Mouse (Mus musculus) liver, postnatal 0 days (tissue): Measurements from ENCODE around the gene Hsd3b7. TPM values are rescaled to one million over a fixed set of nuclear protein-coding genes. Genes with fewer than 3 reads are reported as not detected.

Experiments used
- ATAC-seq: fragments of 200-750 bp; cut with Nextera tagmentation; 2 replicates; pipeline ENCODE4 v1.8.0; 2017; ENCODE audit warnings: mild to moderate bottlenecking, moderate library complexity
- DNase-seq: peaks from one replicate; pipeline ENCODE4 v3.0.0-alpha.2; 2016
- H3K27ac ChIP-seq: fragments of 300-500 bp; sonication (generic); 2 replicates; pipeline ENCODE4 v1.5.1; 2014; ENCODE audit warnings: antibody characterized with exemption, moderate library complexity, mild to moderate bottlenecking, low read depth
- H3K27me3 ChIP-seq: fragments of 300-500 bp; sonication (generic); 2 replicates; pipeline ENCODE4 v1.6.1; 2014; ENCODE audit warnings: low read length, control low read depth, mixed read lengths; ENCODE audit not compliant: insufficient read depth
- H3K36me3 ChIP-seq: fragments of 300-500 bp; sonication (generic); replicated peaks from 2 replicates; pipeline ENCODE4 v1.6.1; 2014; ENCODE audit warnings: mild to moderate bottlenecking, control low read depth, low read length, moderate library complexity, mixed read lengths; ENCODE audit not compliant: insufficient read depth
- H3K4me1 ChIP-seq: fragments of 300-500 bp; sonication (generic); 2 replicates; pipeline ENCODE4 v1.6.1; 2014; ENCODE audit warnings: antibody characterized with exemption, mild to moderate bottlenecking, control low read depth; ENCODE audit not compliant: insufficient read depth
- H3K4me2 ChIP-seq: fragments of 300-500 bp; sonication (generic); 2 replicates; pipeline ENCODE4 v1.6.1; 2014; ENCODE audit warnings: low read depth, mild to moderate bottlenecking, low read length, moderate library complexity, mixed read lengths
- H3K4me3 ChIP-seq: fragments of 300-500 bp; sonication (generic); 2 replicates; pipeline ENCODE4 v1.5.1; 2014; ENCODE audit warnings: low read depth, low read length
- H3K9ac ChIP-seq: fragments of 300-500 bp; sonication (generic); replicated peaks from 2 replicates; pipeline ENCODE4 v1.6.1; 2014; ENCODE audit warnings: mild to moderate bottlenecking, moderate library complexity
- H3K9me3 ChIP-seq: fragments of 300-500 bp; sonication (generic); 2 replicates; pipeline ENCODE4 v1.6.1; 2016; ENCODE audit warnings: mild to moderate bottlenecking, control low read depth, low read length, mixed read lengths
- CTCF ChIP-seq: sonication (generic); IDR thresholded peaks from 2 replicates; pipeline ENCODE4 v1.5.1; 2016; ENCODE audit warnings: antibody characterized with exemption, low read depth
- EP300 ChIP-seq: IDR thresholded peaks from 2 replicates; pipeline ENCODE4 v1.6.1; 2016; ENCODE audit warnings: antibody characterized with exemption, low read depth, mild to moderate bottlenecking
- WGBS: fragments of 180-500 bp; shearing (Covaris S2); extraction: QIAGEN DNeasy Blood & Tissue Kit; methylation state at CpG from one replicate; pipeline ENCODE4 v1.1.7; 2014; ENCODE audit not compliant: insufficient replicate concordance; 5-methylcytosine and 5-hydroxymethylcytosine counted together
- polyA plus RNA-seq: library from polyadenylated mRNA; unstranded; fragments of >200 nt; fragmentation: Nextera tagmentation; extraction: Ambion mirVana; gene quantifications from 2 replicates; pipeline ENCODE4 v1.2.1, GENCODE M21; 2015

Gene Hsd3b7
- polyA plus RNA-seq, 1 experiment from 2014 or later: 224 TPM

DNA sequence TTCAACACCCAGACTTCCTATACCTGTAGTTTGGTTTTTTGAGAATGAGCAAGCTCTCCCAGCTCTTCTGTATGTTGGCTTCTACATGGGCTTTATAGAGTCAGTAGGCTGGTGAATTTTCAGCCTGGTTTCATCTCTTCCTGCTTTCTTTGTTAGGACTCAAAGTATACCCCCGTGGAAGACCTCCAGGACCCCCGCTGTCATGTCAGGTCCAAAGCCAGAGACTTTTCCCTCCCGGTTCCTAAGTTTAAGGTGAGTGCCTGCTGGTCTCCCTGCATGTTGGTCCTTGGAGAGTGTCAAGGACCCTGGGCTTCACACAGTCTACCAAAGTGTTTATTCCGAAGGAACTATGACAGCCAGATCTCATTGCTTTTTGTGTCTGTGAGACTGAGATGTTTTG is 22.1 kb upstream of the Hsd3b7 start:
- TF ChIP-seq CTCF (no peak), EP300 (no peak)
- no peak overlapping the region for H3K27ac ChIP-seq
- peak overlapping the region; percentile 96 for H3K4me3 ChIP-seq
- H3K9me3 ChIP-seq: no peaks in the 10 kb centered on the region
- H3K27me3 ChIP-seq: no peaks in the 10 kb centered on the region
- H3K4me1 ChIP-seq: peaks cover 5% of the 10 kb centered on the region
- peak overlapping the region; percentile 93 for H3K9ac ChIP-seq
- peak overlapping the region; percentile 95 for H3K4me2 ChIP-seq
- DNase-seq (no peak), ATAC-seq (no peak)
- WGBS: 72% methylated on average over 4 of the region's 4 CpGs
- H3K36me3 ChIP-seq: peaks cover 41% of the 10 kb centered on the region

DNA sequence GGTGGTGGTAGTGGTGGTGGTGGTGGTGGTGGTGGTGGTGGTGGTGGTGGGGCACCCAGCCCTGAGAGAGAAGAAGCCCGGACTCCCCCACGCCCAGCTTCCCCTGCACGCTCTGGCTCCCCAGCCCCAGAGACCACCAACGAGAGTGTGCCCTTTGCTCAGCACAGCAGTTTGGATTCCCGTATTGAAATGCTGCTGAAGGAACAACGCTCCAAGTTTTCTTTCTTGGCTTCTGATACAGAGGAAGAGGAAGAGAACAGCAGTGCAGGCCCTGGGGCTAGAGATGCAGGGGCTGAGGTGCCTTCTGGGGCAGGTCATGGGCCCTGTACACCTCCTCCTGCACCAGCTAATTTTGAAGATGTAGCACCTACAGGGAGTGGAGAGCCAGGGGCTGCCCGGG is 15.1 kb upstream of the Hsd3b7 start, which contains the start of gene Gm49388:
TSS of gene Gm49388 (plus strand) at position 301 of the 400 bp plus-strand sequence.
- Histone ChIP-seq H3K27me3 (no peaks in the 10 kb centered on the region), H3K9me3 (no peaks in the 10 kb centered on the region), H3K27ac (no peak within 1 kb of the TSS), H3K4me2 (no peak within 1 kb of the TSS), H3K9ac (no peak within 1 kb of the TSS), H3K4me3 (no peak within 1 kb of the TSS), H3K36me3 (peaks cover 95% of the 10 kb centered on the region), H3K4me1 (no peaks in the 10 kb centered on the region; the same call in 1 of the 2 replicates)
- ATAC-seq: no peak
- TF ChIP-seq EP300: no peak
- no peak for TF ChIP-seq CTCF
- 89% methylated on average over 7 of the region's 7 CpGs for WGBS
- no peak for DNase-seq

DNA sequence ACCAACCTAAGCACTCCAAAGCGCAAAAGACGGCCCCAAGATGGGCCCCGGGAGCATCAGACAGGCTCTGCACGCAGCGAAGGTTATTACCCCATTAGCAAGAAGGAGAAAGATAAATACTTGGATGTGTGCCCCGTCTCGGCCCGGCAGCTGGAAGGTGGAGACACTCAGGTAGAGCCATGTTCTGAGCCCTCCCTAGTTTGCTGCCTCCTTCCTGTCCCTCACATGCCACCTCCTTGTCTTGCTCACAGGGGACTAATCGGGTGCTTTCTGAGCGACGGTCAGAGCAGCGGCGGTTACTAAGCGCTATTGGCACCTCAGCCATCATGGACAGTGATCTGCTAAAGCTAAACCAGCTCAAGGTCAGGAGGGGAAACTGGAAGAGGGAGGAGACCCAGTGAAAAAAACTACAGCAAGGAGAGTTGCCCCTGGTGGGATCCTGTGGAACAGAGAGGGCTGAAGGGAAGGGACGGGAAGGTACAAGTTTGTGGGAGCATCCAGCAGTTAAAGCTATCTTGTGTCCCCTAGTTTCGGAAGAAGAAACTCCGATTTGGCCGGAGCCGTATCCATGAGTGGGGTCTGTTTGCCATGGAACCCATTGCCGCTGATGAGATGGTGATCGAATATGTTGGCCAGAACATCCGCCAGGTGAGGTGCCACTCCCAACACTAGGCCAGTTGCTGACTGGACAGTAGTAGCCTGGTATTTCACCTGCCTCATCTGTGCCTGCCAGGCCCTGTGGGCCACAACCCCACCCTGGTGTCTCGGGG is 3.1 kb upstream of the Hsd3b7 start:
- no peak overlapping the region for H3K27ac ChIP-seq
- DNase-seq (no peak), ATAC-seq (no peak)
- TF ChIP-seq CTCF (no peak), EP300 (no peak)
- no peaks in the 10 kb centered on the region for H3K9me3 ChIP-seq
- 92% methylated on average over 23 of the region's 23 CpGs for WGBS
- H3K9ac ChIP-seq: no peak overlapping the region
- peaks cover 75% of the 10 kb centered on the region for H3K36me3 ChIP-seq
- no peaks in the 10 kb centered on the region for H3K4me1 ChIP-seq
- H3K4me3 ChIP-seq: no peak overlapping the region
- H3K27me3 ChIP-seq: no peaks in the 10 kb centered on the region
- H3K4me2 ChIP-seq: no peak overlapping the region

DNA sequence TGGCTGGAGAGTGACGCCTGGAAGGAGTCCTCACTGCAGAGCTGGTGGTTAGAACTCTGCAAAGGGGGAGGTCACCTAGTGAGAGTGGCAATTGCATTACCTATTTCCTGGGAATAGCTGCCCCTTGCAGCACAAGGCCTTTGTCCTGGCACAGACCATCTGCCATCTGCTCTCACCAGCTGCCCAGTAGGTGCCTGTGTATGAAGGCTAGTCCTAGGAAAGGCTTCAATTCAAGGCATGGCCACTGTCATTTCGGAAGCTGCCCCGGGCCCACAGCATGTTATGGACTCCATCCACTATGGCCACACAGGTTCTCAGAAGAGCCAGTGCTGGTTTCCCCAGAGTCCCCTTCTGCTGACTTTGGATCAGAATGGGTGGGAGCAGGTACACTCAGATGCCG is 1.8 kb upstream of the Hsd3b7 start:
- Histone ChIP-seq H3K36me3 (peaks cover 71% of the 10 kb centered on the region), H3K9me3 (no peaks in the 10 kb centered on the region), H3K4me1 (peaks cover 5% of the 10 kb centered on the region), H3K27ac (no peak overlapping the region), H3K9ac (no peak overlapping the region), H3K4me3 (no peak overlapping the region), H3K27me3 (no peaks in the 10 kb centered on the region), H3K4me2 (no peak overlapping the region)
- no peak for DNase-seq
- TF ChIP-seq EP300 (no peak), CTCF (no peak)
- 79% methylated on average over 4 of the region's 4 CpGs for WGBS
- ATAC-seq: no peak

DNA sequence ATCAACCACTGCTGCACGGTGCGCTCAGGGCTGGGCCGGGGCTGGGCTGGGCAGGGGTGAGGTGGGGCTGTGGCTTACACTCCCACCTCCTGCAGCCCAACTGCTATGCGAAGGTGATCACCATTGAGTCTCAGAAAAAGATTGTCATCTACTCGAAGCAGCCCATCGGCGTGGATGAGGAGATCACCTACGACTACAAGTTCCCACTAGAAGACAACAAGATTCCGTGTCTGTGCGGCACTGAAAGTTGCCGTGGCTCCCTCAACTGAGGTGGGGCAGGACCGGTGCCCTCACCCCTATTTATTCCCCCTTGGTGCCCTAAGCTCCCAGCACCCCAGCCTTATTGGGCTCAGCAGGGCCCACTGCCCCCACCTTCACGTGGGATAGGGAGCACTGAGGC is 1.2 kb upstream of the Hsd3b7 start:
- DNase-seq (no peak), ATAC-seq (no peak)
- Histone ChIP-seq H3K27me3 (no peaks in the 10 kb centered on the region), H3K27ac (no peak overlapping the region; the same call in 1 of the 2 replicates), H3K4me1 (peaks cover 7% of the 10 kb centered on the region), H3K9me3 (no peaks in the 10 kb centered on the region), H3K9ac (no peak overlapping the region), H3K4me3 (no peak overlapping the region), H3K36me3 (peaks cover 69% of the 10 kb centered on the region), H3K4me2 (no peak overlapping the region)
- WGBS: 89% methylated on average over 13 of the region's 13 CpGs
- TF ChIP-seq CTCF (no peak), EP300 (no peak)

DNA sequence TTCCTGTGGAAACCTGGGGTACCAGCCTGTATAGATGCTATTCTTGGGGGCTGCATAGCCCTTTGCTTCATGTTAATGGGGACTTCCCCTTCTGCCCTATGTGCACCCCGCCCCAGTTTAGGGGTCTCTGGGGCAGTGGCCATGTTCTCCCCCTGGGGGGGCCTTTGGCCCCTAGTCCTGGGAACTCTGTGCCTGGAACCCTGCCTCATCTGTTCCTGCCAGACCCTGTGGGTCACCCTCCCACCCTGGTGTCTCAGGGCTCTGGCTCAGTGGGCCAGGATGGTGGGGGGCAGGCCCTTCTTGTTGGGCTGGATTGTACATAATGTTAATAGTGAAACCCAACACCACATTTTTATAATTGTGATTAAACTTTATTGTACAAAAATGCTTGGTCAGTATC is 666 bp upstream of the Hsd3b7 start:
- DNase-seq (no peak), ATAC-seq (no peak)
- WGBS: 77% methylated on average over 1 of the region's 1 CpGs
- Histone ChIP-seq H3K9me3 (no peaks in the 10 kb centered on the region), H3K9ac (no peak overlapping the region), H3K27me3 (no peaks in the 10 kb centered on the region), H3K36me3 (peaks cover 66% of the 10 kb centered on the region), H3K4me1 (peaks cover 12% of the 10 kb centered on the region), H3K4me3 (no peak overlapping the region), H3K4me2 (no peak overlapping the region), H3K27ac (no peak overlapping the region)
- TF ChIP-seq EP300 (no peak), CTCF (no peak)
